Mouse (Mus musculus) skeletal muscle tissue, adult 2 months (tissue): ENCODE measurements around the gene Tmem29.
"Not testable (repeated sequence)": the region's sequence is repeated elsewhere in the genome, so short reads cannot be mapped to it uniquely, and the experiment has no call there.

ENCODE experiments used
- DNase-seq: peaks from one replicate; pipeline ENCODE4 v3.0.0-alpha.2; 2012; ENCODE audit warnings: low read depth, low spot score

The Tmem29 gene

DNA sequence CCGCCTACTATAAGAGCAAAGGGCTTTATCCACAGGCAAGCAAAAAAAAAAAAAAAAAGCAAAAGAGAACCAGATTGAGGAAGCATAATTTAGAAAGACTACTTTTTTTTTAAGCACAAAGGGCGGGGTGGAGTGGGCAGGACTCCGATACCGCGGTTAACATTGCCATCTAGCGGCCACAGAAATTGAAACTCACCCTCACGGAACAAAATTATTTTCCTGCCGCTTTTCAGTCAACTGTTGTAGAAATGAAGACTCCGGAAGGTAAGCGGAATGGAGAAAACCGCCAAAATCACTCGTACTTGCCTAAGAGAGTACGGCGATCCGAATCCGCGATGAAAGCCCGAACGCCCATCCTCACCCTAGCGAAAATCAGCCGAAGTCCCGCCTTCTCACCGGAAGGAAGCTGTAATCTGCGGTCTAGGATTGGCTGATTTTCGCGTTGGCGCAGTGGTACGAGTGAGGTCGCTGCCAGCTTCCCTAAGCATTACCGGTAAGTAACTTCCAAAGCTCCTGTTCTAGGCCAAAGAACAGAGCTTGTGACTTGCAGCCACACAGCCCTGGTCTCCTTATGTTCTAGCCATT is at the start of gene Tmem29:
Gene Tmem29 (minus strand): TSS at position 389 of the 585 bp plus-strand sequence.
- DNase-seq, result peak; percentile 89

DNA sequence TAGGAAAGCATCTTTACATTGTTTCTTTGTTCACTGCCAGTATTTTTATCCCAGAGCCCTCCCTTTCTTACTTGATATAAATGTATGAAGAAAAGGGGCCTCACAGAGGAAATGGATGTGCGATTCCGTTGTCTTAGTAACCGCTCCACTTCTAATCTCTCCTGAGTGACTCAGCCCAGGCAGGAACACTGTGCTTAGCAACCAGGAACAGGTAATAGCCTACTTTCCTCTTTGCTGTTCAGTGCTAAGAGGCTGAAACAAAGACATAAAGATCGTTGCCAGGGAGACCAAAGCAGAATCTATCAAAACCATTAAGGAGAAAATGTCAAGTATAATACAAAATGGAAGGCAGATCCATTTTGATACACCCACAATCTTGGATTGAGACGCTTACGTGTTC is 49.7 kb upstream of the Tmem29 start:
- no peak for DNase-seq

DNA sequence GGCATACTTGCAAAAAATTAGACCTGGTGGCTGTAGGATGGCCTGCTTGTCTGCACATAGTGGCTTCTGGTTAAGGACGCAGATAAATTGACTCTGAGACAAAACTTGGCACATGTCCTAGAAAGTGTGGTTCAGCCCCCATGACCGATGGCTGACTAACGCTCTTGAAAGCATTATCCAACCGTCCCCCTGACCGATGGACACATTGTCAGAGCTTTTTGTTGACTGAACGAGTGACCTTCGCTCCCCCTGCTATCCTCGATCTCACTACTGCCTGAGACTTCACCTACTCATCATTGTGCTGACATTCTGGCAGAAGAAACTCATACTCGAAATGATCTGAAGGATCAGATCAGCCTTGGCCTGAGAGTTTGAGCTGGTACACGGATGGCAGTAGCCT is 28.9 kb upstream of the Tmem29 start:
- DNase-seq, result not testable (repeated sequence)

DNA sequence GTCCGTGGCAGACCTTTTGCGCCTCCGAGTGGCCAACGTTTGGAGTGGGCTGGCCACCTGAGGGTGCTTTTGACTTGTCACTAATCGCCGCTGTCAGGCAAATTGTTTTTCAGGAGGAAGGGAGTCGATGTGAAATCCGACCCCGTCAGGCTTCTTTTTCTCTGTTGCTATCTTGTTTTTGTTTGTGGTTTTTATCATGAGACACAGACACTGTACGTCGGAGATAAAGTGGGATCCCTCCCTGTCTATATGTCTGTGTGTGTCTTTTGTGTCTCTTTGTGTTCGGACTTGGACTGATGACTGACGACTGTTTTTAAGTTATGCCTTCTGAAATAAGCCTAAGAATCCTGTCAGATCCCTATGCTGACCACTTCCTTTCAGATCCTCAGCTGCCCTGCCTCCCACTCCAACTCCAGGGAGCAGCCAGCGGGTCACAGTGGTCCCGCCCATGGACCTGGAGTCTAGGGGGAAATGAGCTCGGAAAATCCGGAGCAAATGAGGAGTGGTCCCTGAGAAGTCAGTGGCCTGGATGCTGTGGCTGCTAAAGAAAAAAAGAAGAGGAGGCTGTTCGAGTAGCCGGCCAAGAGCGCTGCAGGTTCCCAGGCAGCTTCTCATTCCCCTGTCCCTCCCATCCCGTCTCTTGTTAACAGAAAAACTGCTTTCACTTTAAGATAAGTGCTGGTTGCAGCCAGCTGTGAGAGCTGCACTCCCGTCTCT is 27.5 kb upstream of the Tmem29 start:
- DNase-seq, result not testable (repeated sequence)

DNA sequence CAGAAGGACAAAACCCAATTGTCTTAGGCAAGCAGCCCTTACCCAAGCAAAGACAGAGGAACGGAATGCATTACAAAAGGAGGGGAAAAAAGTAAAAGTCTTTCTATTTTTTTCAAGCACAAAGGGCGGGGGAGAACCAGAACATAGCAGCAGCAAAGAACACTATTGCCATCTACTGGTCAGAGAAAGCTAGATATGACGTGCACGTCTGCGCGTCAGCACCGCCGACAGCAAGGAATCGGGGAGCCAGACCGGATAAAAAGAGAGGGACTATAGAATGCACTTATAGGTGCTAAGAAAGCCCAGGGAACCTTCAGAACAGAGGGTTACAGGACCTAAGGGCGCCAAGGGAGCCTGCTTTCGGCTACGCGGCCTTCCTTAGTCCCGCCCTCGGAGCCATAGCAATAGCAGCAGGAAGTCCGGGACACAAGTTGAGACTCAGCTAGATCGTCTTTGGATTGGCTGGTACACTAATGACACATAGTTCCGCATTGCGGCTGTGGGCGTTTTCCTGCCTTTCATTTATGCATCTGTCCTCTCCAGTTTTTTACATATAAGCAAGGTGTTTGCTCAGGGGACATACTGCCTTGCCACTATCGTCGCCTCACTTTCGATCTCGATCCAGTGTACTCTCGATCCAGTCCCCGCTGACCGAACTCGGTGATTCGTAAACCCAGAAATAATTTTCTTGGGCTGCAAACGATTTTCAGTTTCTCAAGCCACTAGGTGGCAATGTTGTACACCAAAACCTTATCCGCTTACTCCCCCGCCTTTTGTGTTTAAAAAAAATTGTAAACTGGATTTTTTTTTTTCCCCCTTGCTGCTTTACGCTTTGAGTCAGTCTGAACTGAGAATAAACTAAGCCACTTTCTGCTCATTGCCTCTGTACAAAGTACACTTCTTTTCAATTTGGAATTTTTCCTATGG is 19.2 kb upstream of the Tmem29 start:
- DNase-seq, result peak; percentile 94

DNA sequence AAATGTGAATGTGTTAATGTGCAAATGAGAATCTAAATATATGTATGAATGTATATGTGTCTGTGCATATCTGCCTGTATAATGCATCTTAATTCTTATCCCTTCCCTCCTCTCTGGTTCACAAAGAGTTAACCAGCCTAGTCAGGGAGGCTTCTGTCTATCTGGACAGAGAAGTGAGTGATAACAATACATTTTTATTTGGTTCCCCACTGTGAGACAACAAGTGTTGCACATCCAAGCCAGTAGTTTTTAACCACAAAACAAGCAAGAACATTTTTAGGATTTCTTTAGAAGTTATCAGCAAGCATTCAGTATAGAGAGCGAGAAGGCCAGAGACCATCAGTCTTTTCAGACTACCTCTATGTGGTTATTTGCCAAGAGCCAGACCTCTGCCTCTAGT is 12.5 kb upstream of the Tmem29 start:
- DNase-seq, result no peak

DNA sequence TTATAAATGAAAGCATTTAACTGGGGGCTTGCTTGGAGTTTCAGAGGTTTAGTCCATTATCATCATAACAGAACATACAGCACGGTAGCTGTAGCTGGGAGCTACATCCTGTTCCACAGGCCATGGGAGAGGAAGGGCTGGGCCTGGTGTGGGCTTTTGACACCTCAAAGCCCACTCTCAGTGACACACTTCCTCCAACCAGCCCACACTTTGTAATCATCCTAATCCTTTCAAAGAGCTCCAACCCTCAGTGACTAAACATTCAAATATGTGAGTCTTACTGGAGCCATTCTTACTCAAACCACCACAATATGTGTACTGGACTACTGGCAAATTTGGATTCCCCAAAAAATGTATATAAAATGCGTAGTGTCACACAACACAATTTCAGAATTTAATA is 9.3 kb upstream of the Tmem29 start:
- DNase-seq, result no peak

DNA sequence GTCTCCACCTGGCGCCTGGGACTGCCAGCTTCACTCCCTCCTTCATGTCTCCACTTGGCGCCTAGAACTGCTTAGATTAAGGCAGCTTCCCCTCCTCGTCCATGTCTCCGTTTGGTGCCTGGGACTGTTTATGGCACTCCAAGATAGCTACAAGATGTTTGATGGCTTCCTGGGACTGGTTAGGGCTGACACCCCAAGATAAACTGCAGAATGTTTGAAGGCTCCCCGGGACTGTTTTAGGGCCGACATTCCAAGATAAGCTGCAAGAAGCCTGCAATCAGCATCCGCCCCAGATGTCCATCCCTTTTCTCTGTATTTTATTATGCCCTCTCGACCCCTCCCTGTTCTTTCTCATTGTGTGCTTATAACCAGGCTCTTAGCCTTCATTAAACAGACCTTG is 7.9 kb upstream of the Tmem29 start:
- DNase-seq, result not testable (repeated sequence)

DNA sequence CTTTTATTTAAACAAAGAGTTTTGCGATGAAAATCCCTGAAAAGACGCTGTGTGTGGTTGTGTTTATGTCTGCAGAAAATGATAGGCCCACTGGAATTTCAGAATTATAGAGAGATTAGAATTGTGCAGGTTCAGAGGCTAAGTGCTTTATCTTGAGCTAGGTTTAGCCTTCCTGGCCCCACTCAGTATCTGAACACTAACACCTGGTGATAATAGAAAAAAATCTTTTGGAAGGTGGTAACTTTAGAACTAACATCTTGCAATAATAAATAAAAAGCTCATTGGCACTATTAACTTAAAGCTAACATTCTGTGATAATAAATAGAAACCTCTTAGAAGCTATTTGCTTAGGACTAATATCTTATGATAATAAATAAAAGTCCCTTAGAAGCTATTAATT is 1.2 kb upstream of the Tmem29 start:
- no peak for DNase-seq

DNA sequence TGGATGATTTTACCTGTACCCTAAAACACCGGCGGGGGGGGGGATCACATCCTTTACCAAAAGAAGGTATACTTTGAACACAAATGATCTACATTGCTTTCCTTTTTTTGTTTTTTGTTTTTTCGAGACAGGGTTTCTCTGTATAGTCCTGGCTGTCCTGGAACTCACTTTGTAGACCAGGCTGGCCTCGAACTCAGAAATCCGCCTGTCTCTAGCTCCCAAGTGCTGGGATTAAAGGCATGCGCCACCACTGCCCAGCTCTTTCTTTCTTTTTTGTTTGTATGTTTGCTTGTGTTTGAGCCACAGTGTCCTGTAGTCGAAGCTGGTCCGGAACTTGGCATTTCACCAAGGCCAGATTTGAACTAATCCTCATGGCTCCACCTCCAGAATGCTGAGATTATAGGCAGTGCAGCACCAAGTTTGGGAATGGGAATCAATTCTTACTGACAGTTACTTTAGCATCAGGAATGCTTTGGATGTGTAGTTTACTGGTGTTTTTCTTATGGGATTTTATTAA is 515 bp upstream of the Tmem29 start:
- peak; percentile 13 for DNase-seq

DNA sequence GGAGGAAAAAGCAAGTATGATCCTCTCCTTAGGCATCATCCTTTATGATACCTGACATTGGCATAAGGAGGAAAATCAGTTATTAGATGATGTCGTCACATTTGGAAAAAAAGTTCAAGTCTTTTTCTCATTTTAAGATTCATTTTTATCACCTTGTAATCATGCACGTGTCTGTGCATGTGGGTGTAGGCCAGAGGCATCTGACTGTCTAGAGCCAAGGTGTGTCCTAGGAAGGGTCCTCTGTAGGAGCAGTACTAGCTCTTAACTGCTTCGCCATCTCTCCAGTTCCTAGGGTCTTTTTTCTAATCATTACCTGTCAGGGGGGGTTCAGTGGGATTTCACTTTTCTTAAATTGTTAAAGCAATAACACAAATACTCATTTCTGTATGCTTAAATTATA is 818 bp downstream of the Tmem29 start:
- DNase-seq, result no peak

DNA sequence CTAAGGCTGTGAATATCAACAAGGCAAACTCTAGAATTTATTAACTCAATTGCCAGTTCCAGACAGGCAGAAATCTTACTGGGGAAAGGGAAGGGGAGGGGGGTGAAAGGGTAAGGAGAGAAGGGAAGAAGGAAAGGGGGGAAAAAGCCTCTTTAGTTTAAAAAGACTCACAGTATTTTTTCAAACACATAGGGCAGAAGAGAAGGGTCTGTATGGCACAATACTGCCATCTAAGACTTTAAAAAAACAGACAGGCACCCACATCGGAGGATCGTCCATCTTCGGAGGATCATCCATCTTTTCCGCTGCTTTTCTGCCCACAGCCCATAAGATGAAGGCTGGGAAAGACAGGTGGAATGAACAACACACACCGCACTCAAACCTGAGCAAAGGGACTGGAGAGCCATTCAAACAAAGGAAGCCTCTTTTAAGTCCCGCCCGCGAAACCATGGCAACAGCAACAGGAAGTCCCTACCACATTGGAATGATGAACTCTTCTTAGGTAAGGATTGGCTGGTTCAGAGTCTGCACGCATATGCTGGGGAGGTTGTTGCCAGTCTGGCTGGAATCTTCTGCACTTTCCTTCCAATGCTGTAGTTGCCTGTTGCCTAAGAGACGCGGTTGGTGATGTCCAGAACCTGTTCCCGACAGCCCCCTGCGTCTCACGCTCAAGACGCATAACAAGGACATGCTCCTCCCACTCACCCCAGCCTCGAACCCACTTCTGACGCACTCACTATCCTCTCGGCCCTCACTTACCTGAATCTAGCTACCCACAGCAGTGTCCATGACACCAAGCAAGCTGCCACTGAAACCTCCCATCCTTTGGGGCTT is 18.2 kb downstream of the Tmem29 start:
- peak; percentile 16 for DNase-seq

DNA sequence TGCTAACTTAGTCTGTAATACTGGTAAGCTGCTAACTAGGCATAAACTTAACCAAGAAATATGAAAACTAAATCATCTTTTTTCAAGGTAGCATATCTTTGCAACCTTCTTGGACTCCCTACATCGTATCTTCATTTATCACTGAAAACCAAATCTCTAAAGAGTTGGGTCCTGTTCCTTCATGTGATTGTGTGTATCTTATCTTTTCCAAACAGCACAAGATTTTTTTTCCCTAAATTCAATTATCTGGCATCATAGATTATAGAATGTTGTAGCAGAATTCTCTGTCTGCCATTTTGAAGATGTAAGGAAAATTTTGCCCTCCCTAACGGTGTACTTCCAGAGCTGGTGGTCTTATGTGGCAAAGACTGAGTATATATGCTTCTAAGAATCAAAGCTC is 22.6 kb downstream of the Tmem29 start:
- no peak for DNase-seq

DNA sequence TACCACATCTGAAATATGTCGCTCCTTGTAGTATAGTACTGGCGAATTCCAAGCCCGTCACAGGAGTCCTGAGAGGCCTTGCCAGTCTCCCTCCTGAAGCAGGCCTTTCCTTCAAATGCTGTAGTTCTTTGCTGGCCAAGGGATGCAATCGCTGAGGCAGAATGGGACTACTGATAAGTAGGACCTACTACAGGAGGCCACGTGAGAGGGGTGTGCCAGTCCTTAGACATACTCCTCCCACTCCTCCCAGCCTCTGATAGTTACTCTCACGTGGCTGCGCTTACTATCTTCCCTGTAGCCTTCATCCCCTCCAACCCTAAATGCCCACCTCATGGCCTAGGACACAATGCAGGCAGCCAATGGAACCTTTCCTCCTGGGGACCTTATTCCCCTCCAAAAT is 23.6 kb downstream of the Tmem29 start:
- no peak for DNase-seq

DNA sequence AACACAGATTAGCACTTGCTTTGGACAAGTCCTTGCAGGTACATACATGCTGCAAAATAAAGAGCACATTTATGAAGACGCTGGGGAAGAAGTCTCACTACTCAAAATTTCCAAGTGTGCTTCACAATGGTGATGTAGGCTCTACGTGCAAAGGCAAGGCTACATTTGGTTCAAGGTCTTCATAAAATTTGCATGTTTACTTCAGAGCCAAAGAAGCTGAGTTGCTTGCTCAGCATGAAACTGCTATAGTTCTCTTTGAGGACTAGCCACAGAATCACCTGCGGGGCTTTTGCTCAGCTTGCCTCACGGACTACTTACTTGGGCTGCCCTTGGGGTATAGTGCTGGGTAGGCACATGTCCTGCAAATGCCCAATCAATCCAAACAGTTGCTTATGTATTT is 45.4 kb downstream of the Tmem29 start:
- DNase-seq, result no peak
